Mouse (Mus musculus) lung, postnatal 0 days (tissue): ENCODE results near the gene Lpcat1.

Source experiments
- CTCF ChIP-seq: IDR thresholded peaks from 2 replicates; pipeline ENCODE4 v1.5.1; 2016; ENCODE audit warnings: antibody characterized with exemption, mild to moderate bottlenecking
- EP300 ChIP-seq: IDR thresholded peaks from 2 replicates; pipeline ENCODE4 v1.6.1; 2016; ENCODE audit warnings: antibody characterized with exemption, mild to moderate bottlenecking, control low read depth

GRCm38 (mm10) chr13:73512776-73513673 lies 46.0 kb downstream of the Lpcat1 start:
- peak; percentile 92 for TF ChIP-seq CTCF
- TF ChIP-seq EP300 = no peak
